Mouse (Mus musculus) layer of hippocampus, postnatal 10 days (tissue): ENCODE results near the gene Tmem108. TPM values are rescaled to one million over a fixed set of nuclear protein-coding genes. Genes with fewer than 3 reads are reported as not detected.
A peak's percentile ranks its signal among the peaks of the same experiment; 100 is the strongest.

Source experiments
- DNase-seq, 2 experiments: peaks; one replicate each; pipeline ENCODE4 v3.0.0; 2021; ENCODE audit warnings: low spot score in 2 of 2
- total RNA-seq, 2 experiments: library from RNA; stranded (reverse); gene quantifications; 2 replicates each; pipeline ENCODE4 v1.2.3; 2021

The Tmem108 gene
- total RNA-seq, 2 experiments from 2014 or later, result 44.9 to 46.3 TPM

DNA sequence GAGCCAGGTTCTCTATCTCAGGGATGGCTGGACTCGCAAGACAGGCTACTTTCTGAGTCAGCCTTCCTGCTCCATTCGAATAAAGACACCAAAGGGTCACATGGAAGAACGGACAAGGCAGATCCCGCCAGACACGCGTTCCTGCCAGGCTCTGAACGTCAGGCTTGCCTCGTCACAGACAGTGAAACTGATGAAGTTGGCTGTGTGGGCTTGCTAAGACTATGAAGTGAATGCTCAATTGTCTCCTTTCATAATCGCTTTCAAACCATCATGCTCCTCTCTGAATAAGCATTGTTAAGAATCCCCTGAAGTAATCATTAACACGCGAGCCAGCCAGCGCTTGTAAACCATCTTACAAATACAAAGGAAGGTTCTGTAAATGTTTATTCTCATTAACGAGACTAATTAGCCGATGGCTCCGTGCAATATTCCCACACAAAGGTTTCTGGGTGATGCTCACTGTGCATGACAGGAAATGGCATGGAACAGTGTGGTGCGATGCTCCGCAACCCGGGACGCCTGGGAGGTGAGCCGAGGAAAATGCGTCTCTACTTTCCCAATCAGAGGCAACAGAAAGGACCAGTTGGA, 210.9 kb downstream of the Tmem108 start:
- peak in 1 of 2 experiments; percentile 29 for DNase-seq

DNA sequence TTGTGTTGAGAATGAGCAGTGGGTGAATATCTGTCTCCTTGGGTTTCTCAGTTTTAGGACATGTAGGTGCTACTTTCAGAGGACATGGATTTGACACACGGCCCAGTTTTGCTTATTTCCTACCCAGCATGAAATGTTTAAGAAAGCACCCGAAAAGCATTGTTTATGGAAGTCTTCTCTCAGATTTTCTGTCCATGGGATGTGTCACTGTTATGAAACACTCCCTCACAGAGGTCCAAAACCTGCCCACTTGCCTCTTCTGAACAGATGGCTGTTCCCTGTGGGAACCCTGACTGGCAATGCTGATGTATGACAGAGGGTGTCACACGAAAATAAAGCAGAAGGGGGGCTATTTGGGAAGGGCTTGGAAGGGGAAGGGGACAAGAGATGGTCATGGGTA, 212.5 kb downstream of the Tmem108 start:
- peak in 1 of 2 experiments; percentile 30 for DNase-seq

DNA sequence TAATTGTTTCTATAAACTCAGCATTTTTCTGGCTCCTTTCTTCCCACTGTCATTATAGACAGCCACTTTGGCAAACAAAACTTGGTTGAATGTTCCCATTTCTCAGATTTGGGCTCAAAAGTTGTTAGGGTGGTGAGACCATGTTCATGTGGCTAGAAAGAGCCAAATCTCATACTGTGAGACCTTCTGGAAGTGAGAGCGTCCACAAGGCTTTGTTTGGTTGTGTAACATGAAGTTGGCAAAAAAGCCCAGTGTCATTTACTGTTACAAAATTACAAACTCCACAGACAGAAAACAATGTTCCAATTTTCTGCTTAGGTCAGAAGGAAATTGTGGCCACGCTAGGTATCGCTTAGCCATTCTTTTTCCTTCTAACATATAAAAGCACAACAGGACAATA, 213.0 kb downstream of the Tmem108 start:
- no peak for DNase-seq

DNA sequence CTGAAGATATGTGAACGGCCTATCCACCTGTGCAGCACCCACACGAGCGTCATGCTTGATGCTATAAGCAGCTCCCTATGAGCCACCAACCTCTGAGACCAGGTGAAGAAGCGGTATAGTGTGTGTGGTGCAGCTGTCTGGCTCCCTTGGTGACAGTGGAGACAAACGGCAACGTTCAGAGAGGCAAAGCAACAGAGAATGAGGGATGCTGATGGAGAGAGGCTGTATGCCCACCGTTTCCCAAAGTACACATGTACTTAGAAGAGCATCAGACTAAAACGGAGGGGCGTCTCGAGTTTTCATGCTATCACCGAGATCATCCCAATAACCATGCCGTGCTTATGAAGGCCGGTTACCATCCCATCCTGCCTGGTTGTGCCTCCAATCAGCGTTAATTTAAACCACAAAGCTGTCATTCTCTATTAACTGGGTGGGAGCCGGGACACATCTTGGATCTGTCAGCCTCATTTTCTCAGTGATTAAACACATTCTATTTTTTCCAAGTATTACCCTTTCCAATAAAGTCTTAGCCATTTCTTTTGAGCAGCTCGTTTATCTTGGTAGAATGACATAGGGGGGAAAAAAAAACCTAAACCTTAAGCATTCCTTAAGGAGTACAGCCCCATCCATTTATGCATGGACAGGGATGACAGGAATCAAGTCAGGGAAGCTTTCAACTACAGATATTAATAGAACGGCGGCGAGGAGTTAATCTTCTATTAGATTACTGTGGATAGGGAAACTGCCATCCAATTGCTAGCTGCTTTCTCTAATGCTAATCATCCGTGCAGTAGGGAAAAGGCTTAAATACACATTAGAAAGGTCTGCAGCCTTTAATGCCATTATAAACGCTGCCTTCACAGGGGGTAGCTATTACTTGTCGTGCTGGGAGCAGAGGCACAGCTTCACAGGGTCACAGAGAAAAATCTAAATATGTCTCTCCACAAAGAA, 214.7 kb downstream of the Tmem108 start:
- peak in 1 of 2 experiments; percentile 26 for DNase-seq

DNA sequence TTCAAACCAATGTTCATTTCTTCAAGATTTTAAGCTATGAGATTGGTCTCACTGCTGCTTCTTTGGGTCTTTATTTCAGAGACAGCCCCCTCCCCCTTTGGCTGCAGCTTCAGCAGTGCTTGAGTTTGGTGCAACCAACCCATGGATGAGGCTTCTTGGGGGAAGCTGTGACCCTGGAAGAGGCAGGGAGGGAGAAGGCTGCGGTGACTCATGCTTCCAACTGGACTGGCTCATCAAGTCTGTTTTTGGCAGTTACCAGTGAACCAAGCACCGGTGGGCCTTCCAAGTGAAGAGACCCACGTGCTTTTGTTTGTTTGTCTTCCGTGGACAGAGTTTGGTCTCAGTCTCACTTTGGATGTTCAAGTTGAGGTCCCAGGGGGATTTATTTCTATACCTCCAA, 215.9 kb downstream of the Tmem108 start:
- DNase-seq, result no peak

GRCm38 (mm10) chr9:103545271-103545670, 216.4 kb downstream of the Tmem108 start:
- DNase-seq, result no peak

GRCm38 (mm10) chr9:103544599-103544998, 217.0 kb downstream of the Tmem108 start:
- no peak for DNase-seq

GRCm38 (mm10) chr9:103540518-103540917, 221.1 kb downstream of the Tmem108 start:
- DNase-seq, result no peak

DNA sequence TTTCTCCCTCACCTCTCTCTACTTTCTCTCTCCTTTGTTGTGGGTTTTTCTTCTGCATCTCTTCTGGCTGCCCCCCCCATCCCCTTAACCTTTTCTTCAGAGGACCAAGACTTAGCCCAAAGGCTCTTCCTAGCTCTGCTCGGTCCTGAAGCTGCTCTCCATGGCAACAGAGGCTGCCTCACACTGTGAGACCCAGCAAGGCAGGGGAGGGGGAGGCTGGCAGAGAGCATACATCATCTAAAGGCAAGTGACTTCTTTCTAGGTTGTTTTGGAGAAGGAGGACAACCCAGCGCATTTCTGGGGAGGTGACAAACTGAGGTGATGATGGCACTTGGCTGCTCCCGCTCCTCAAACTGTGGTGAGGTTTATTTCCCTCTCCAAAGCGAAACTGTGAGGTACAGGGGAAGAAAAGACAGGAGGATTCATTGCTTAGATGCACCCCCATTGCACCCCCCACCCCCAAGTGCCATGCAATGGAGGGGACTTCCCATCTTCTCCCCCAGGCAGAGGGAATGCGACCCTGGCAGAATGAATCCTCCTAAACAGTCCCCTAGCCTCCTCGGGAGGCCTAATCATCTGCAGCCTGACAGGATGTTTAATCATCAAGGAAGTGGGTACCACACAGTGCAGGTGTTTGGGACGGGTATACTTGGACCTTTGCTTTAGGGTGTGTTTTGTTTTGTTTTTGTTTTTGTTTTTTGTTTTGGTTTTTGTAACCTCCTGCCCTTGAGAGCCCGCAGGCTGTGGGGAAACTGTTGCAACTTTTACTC, 223.4 kb downstream of the Tmem108 start:
- no peak for DNase-seq

DNA sequence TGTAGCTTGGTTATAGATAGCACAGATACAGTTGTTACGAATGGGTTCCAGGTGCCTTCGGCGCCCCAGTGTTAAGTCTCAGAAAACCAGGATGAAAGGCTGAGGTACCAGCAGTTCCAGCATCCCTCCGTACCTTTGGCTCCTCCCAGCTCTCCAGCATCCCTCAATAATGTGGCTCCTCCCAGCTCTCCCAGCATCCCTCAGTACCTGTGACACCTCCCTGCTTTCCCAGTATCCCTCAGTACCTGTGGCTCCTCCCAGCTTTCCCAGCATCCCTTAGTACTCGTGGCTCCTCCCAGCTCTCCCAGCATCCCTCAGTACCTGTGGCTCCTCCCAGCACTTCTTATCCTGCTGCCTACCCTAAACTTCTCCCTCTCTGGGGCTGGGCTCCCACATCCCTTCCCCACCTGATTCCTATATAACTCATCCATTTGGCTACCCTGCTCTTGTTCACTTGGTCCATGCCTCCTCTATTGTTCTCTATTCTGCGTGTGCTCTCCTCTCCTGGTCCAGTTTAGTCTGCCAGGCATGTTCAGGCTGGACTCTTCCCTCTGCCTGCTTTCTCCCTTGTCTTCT, 225.5 kb downstream of the Tmem108 start:
- no peak for DNase-seq

- no peak for DNase-seq
Measured at GRCm38 (mm10) chr9:103525041-103525537, 236.5 kb downstream of the Tmem108 start.

DNA sequence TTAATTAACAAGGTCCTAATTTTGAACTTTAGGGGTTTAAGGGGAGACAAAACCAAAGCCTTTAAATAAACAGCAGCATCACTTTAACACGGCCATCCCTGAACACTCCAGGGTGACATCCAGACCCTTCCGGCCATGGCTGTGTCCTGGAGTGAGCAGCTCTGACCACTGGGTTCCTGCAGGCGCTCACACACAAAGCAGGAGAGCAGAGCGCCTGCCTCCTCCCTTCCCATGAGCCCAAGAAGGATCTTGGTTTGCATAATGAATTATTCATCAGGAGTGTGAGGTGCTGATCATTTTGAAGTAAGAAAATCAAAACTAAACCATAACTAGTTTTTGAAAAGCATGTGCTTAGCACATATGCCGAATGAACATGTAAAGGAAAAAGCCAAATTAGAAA, 237.0 kb downstream of the Tmem108 start:
- DNase-seq, result no peak

DNA sequence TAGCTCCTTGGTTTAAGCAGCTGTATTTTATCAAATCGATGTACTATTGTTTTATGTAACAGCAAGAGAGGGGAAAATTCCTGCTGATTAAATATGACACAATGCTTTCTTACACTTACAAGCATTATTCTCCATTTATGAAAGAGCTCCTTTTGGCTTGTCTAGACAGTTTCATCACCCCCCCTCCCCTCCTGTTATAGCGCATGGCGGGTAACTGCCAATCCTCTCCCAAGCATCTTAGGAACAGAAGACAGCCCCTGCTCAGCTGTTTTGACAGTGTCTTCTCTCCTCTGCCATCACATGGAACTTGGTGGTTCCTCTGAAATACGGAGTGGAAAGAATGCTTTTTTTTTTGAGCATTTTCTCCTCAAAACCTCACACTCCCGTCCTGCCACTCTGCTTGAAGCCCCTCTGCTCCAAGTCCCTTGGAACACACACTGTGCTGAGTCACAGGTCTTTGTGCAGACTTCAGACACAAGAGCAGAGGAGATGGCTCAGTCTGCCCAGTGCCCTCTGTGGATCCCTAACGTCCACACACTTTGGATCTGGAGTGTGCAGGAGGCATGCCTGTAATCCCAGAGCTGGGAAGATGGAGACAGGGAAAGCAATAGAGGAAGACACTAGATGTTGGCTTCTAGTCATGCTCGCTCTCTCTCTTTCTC, 237.8 kb downstream of the Tmem108 start:
- no peak for DNase-seq

- no peak for DNase-seq
Measured at GRCm38 (mm10) chr9:103523008-103523407, 238.6 kb downstream of the Tmem108 start.

DNA sequence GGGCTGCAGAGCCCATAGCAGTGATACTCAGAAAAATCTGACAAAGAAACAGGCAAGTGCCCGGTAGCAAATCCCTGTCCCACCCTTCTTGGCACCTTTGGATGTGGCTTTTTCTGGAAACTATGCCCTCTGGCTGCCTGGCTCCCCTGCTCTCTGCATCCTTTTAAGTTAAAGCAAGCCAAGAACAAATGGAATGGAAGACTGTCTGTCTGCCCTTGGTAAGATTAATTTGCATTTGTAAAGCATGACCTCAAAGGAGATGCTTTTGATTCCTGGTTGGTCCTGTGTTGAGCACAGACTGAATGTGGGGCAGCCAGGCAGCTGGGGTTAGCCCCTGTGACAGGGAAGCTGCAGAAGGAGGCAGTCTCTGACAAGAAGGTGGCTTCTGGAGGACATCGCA, 247.8 kb downstream of the Tmem108 start:
- no peak for DNase-seq

DNA sequence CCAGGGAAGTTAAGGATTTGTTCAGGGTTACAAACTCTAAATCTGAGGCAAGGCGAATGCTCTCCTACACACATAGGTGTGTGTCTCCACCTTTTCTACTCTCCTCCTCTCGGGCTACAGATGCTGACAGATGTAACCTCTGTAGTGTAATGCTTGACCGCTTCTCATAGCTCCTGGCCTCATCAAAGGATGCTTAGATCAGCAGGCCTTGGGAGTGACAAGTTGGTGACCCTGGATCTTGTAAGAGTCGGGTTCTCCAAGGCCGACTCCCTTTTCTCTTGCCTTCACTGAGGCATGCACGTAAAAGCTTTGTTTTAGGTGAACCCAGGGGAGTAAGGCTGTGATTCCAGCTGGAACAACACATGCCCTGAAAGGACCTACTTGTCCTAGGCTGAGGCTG, 249.4 kb downstream of the Tmem108 start:
- no peak for DNase-seq

- DNase-seq, result no peak
Measured at GRCm38 (mm10) chr9:103506968-103507584, 254.6 kb downstream of the Tmem108 start.

DNA sequence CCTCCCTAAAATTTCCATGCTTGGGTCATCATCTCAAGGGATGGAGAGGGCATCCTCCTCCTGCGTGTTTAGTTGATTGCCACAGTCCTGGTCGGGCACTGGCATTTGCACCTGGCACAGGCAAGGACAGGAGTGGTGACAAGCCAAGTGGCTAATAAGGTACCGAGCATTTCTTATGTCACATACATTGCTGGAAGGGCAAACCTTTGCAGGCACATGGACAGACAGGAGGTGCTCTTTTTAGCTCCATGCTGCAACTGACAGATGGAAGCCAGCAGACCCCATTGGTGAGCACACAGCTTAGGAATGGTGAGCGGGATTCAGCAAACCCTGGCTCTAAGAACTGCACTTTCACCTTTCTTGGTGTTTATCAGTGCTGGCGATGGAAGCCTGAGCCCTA, 256.6 kb downstream of the Tmem108 start:
- no peak for DNase-seq

DNA sequence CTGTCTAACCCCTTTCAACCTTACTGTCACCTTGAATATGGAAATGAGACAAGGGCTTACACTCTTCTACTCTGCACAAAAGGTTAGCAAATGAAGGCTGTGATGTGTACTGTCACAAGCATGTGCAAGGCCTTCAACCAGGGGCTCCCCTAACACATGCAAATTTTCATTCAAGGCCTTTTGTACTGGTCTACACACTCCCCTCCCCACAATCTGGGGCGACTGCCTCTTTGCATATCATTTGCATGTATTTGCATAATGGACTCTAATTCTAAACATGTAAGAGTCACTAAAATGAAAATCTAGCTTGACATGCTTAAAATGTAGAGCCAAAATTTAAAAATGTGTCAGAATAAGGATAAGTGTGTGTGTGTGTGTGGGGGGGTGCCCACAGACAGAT, 257.0 kb downstream of the Tmem108 start:
- DNase-seq, result no peak

- no peak for DNase-seq
Measured at GRCm38 (mm10) chr9:103503586-103504298, 257.9 kb downstream of the Tmem108 start.
